Comparison of ENCODE assay signal across 29 mouse cellular contexts in the genomic region with DNA sequence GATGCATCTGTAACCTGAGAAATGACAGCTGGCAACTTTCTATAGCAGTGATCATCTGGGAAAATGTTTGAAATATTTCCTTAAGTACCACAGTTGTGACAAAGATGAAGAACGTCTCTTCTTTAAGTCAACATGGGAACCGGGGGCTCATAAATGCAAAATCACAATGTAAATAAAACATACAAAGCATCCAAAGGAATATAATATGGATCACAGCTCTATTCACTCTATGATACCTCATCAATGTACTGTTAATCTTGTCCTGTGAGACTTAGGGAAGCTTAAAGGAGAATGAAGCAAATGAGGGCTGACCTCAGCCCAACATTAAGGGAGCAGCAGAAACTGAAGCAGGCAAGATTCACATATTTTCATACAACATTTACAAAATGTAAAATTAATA.
"Had no signal": no experiment of that assay in that cellular context is flagged by ENCODE, and none has a peak within 500 bp of the region (broad histone marks: within the 10 kb centered on the region; RNA-seq: fewer than 3 reads in every experiment).

No protein-coding gene starts in this region.

- ATAC-seq: forebrain, embryonic 13.5 days; forebrain, embryonic 14.5 days; forebrain, embryonic 15.5 days; forebrain, embryonic 16.5 days; forebrain, postnatal 0 days had no signal

- H3K9me3 ChIP-seq: embryonic facial prominence, embryonic 10.5 days; embryonic facial prominence, embryonic 12.5 days; embryonic facial prominence, embryonic 13.5 days; embryonic facial prominence, embryonic 15.5 days; forebrain, embryonic 10.5 days; forebrain, embryonic 12.5 days; forebrain, embryonic 13.5 days; forebrain, embryonic 15.5 days had no signal

- H3K27me3 ChIP-seq: embryonic facial prominence, embryonic 12.5 days; embryonic facial prominence, embryonic 13.5 days; embryonic facial prominence, embryonic 15.5 days; forebrain, embryonic 12.5 days; forebrain, embryonic 13.5 days; forebrain, embryonic 15.5 days had no signal

- H3K4me3 ChIP-seq: embryonic facial prominence, embryonic 10.5 days; embryonic facial prominence, embryonic 12.5 days; embryonic facial prominence, embryonic 13.5 days; embryonic facial prominence, embryonic 15.5 days; erythroblast, embryonic 14.5 days; forebrain, embryonic 10.5 days; forebrain, embryonic 12.5 days; forebrain, embryonic 13.5 days; forebrain, embryonic 15.5 days; gastrocnemius, adult 2 months; heart, adult 2 months had no signal

- H3K4me2 ChIP-seq: embryonic facial prominence, embryonic 12.5 days; embryonic facial prominence, embryonic 13.5 days; embryonic facial prominence, embryonic 15.5 days; forebrain, embryonic 12.5 days; forebrain, embryonic 13.5 days; forebrain, embryonic 15.5 days had no signal

- H3K27ac ChIP-seq: embryonic facial prominence, embryonic 10.5 days; embryonic facial prominence, embryonic 12.5 days; embryonic facial prominence, embryonic 13.5 days; embryonic facial prominence, embryonic 15.5 days; forebrain, embryonic 10.5 days; forebrain, embryonic 12.5 days; forebrain, embryonic 13.5 days; forebrain, embryonic 15.5 days; gastrocnemius, adult 2 months; heart, adult 2 months had no signal

- H3K36me3 ChIP-seq: embryonic facial prominence, embryonic 10.5 days; embryonic facial prominence, embryonic 12.5 days; embryonic facial prominence, embryonic 13.5 days; embryonic facial prominence, embryonic 15.5 days; forebrain, embryonic 10.5 days; forebrain, embryonic 12.5 days; forebrain, embryonic 15.5 days had no signal

- DNase-seq: cerebellum, adult 2 months; cerebellum, adult 8-10 months; cerebellum, adult 9-10 months; cerebellum, adult 9-11 months; cerebellum, postnatal 10 days; cerebellum, postnatal 14 days; cerebellum, postnatal 25 days; cerebellum, postnatal 36 days; embryo, embryonic 11 days; forebrain, postnatal 0 days; gastrocnemius, adult 2 months; gastrocnemius, postnatal 10 days; gastrocnemius, postnatal 14 days; gastrocnemius, postnatal 25 days; gastrocnemius, postnatal 36 days; heart, adult 11 months; heart, adult 18-20 months; heart, adult 2 months had no signal

- H3K9ac ChIP-seq: embryonic facial prominence, embryonic 12.5 days; embryonic facial prominence, embryonic 13.5 days; embryonic facial prominence, embryonic 15.5 days; forebrain, embryonic 12.5 days; forebrain, embryonic 13.5 days; forebrain, embryonic 15.5 days; forebrain, postnatal 0 days had no signal

- H3K4me1 ChIP-seq: embryonic facial prominence, embryonic 10.5 days; embryonic facial prominence, embryonic 12.5 days; embryonic facial prominence, embryonic 13.5 days; embryonic facial prominence, embryonic 15.5 days; forebrain, embryonic 12.5 days had no signal
